Mouse (Mus musculus): ENCODE results near the gene Vmn1r221. TPM values are rescaled to one million over a fixed set of nuclear protein-coding genes. Genes with fewer than 3 reads are reported as not detected.
"Not testable (repeated sequence)": the region's sequence is repeated elsewhere in the genome, so short reads cannot be mapped to it uniquely, and the experiment has no call there.

Gene Vmn1r221
- polyA plus RNA-seq (2012): not detected in 2 replicates

DNA sequence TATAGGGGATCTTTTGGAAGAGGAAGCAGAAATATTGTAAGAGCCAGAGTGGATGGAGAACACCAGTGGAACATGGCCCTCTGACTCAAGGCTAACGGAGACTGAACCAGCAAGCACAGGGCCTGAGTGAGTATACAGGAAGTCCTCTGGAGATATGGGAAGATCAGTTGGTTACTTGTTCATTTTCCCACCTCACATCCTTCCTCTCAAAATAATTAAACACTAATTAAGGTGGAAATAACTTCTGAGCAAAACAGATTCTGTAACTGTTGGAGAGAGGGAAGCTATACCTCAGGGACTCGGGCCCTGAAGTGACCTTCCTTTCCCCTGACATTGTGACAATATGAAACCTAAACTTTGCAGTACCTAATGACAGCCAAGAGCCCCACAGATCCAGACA is at the start of gene Vmn1r221:
Gene Vmn1r221, plus strand, starts transcription at position 301 of the 400 bp plus-strand sequence.
- not testable (repeated sequence) for TF ChIP-seq GATA1 (IDR thresholded peaks at IDR 0.05; ENCODE audit: low read length)

DNA sequence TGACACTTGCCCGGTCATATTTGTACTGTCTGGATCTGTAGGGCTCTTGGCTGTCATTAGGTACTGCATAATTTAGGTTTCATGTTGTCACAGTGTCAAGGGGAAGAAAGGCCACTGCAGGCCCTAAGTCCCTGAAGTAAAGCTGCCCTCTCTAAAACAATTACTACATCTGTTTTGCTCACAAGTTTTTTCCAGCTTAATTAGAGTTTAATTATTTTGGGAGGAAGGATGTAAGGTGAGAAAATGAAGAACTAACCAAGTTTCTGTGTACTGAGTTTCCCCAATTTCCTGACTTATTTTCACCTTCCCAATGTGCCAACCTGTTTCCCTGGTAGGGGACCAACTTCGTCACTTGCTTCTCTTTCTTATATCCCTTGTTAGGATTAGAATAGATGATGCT is 26.1 kb upstream of the Vmn1r221 start, which contains the start of gene Vmn1r220:
Gene Vmn1r220, minus strand, starts transcription at position 101 of the 400 bp plus-strand sequence.
- no peak for TF ChIP-seq GATA1 (IDR thresholded peaks at IDR 0.05; ENCODE audit: low read length)

DNA sequence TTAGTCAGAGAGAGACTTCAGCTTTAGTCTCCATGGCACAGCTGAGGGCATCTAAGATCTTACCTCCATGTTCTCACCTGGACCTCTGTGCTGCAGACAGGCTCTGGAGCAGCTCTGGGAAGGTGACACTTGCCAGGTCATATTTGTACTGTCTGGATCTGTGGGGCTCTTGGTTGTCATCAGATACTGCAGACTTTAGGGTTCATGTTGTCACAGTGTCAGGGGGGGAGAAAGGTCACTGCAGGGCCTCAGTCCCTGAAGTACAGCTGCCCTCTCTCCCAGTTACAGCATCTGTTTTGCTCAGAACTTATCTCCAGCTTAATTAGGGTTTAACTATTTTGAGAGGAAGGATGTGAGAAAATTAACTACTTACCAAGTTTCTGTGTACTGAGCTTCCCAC is 21.9 kb downstream of the Vmn1r221 start, which contains the start of gene Vmn1r222:
Gene Vmn1r222, minus strand, starts transcription at position 101 of the 400 bp plus-strand sequence.
- TF ChIP-seq GATA1 (IDR thresholded peaks at IDR 0.05; ENCODE audit: low read length): not testable (repeated sequence)

DNA sequence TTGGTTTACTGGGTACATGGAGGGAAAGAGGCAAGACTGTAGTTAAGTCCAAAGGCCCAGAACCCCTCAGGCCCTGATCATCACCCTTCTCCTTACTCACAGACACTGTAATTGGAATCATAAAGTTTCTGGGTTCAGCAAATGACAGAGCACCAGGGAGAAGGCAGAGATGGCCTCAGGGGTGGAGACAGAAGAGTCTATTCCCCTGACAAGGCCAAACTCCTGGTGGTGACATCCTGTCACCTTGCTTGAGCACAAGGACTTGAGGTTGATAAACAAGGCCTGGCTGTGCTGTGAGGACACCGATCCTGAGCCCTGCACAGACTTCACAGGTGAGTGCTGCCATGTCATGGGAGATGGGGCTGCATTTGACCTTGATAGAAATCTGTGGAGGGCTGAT is 32.9 kb downstream of the Vmn1r221 start, which contains the start of gene Vmn1r223:
Gene Vmn1r223, plus strand, starts transcription at position 301 of the 400 bp plus-strand sequence.
- not testable (repeated sequence) for TF ChIP-seq GATA1 (IDR thresholded peaks at IDR 0.05; ENCODE audit: low read length)

DNA sequence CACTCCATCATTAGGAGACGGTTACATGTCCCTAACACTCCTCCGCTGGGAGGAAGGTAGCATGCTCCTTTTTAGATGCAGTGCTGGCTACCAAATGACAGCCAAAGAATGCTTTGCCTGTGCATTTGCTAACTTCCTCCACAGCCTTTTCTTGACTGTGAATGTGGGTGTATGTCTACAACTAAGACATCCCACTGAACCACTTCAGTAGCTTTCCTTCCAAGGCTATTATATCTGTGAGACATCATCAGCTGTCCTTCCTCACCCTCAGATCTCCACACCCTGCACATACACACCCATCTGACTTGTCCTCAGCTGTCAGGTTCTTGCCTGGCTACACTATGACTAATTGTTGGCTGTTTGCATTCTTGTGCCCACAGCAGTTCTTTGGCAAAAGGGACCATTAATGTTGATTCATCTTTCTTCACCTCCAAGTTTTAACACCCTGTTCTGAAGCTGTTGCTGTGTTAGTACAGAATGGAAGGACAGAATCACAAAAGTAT is 44.7 kb downstream of the Vmn1r221 start:
- TF ChIP-seq GATA1 (IDR thresholded peaks at IDR 0.05; ENCODE audit: low read length): no peak

DNA sequence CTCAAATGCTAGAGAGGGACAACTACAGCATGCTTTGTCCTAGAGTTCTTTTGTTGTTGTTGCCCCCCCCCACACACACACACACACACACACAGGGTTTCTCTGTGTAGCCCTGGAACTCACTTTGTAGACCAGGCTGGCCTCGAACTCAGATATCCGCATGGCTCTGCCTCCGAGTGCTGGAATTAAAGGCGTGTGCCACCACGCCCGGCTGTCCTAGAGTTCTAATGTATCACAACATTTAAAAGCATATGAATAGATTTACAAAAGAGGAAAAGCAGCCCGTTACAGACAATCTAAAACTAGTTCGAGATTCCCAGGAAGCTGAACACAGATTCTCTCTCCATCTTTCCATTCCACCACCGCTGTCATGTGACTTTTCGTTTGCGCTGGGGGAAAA is 55.8 kb downstream of the Vmn1r221 start:
- TF ChIP-seq GATA1 (IDR thresholded peaks at IDR 0.05; ENCODE audit: low read length): no peak

DNA sequence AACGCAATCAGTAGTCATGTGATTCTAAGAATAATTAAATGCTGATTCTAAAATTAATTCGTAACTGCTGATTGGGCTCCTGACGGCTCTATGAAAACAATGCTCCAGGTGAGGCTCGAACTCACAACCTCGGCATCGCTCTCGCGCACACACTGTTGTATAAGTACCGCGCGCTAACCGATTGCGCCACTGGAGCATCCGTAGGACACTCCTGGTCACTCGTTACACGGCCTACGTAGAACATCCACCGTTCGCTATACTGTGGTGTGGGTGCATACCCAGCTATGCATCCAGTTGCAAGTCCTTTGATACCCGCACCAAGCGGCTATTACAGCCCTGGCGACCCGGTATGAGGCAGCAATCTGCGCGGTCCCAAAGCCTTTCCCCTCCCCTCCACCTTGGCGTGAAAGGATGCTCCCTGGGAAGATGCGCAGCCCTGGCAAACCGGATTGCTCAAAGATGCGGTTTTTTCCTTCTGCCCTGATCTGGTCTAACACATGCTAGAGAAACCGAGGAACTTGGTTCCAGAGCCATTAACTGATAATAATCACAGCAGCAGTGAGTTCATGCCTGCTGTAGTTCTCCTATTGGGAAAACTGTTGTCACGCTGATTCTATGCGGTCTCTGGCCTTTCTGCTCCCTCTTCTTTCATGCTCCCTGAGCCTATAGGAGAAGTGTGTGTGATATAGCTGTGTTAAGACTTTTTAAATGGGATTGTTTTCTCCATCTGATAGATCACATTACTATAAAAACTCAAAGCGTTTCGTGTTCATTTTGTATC is 56.6 kb downstream of the Vmn1r221 start:
- no peak for TF ChIP-seq GATA1 (IDR thresholded peaks at IDR 0.05; ENCODE audit: low read length)

Other genes with a start within 250 kb of the Vmn1r221 start
- not detected in 2 replicates for gene Vmn1r213, start 206.5 kb upstream of the Vmn1r221 start, polyA plus RNA-seq (2012)
- not detected in 2 replicates for gene Vmn1r214, start 183.7 kb upstream of the Vmn1r221 start, polyA plus RNA-seq (2012)
- gene Vmn1r215, start 146.1 kb upstream of the Vmn1r221 start, polyA plus RNA-seq (2012): not detected in 2 replicates
- gene Vmn1r217, start 95.9 kb upstream of the Vmn1r221 start, polyA plus RNA-seq (2012): not detected in 2 replicates
- gene Vmn1r218, start 81.0 kb upstream of the Vmn1r221 start, polyA plus RNA-seq (2012): not detected in 2 replicates
- gene Vmn1r219, start 54.8 kb upstream of the Vmn1r221 start, polyA plus RNA-seq (2012): not detected in 2 replicates
- gene Vmn1r220, start 26.2 kb upstream of the Vmn1r221 start, polyA plus RNA-seq (2012): not detected in 2 replicates
- gene Vmn1r222, start 21.8 kb downstream of the Vmn1r221 start, polyA plus RNA-seq (2012): not detected in 2 replicates
- gene Vmn1r223, start 33.0 kb downstream of the Vmn1r221 start, polyA plus RNA-seq (2012): not detected in 2 replicates
- 0.73 and 0.85 TPM in 2 replicates for gene Zfp322a, start 155.1 kb downstream of the Vmn1r221 start, polyA plus RNA-seq (2012)
- 9.3 and 9.8 TPM in 2 replicates for gene Abt1, start 209.7 kb downstream of the Vmn1r221 start, polyA plus RNA-seq (2012)